Mouse (Mus musculus) forebrain, embryonic 16.5 days (tissue): ENCODE measurements around the gene Gm3250. TPM values are rescaled to one million over a fixed set of nuclear protein-coding genes. Genes with fewer than 3 reads are reported as not detected.

Source experiments
- polyA plus RNA-seq: library from polyadenylated mRNA; unstranded; fragments of >200 nt; fragmentation: Nextera tagmentation; extraction: Ambion mirVana; gene quantifications from 2 replicates; pipeline ENCODE4 v1.2.1, GENCODE M21; 2015

The Gm3250 gene
- polyA plus RNA-seq, 1 experiment from 2014 or later = not detected

Other genes with a start within 250 kb of the Gm3250 start
- 73.3 and 80.5 TPM in 2 replicates for gene Pttg1ip, start 200.8 kb downstream of the Gm3250 start, polyA plus RNA-seq
- 335 and 349 TPM in 2 replicates for gene Sumo3, start 176.4 kb downstream of the Gm3250 start, polyA plus RNA-seq
- 1.2 and 8.4 TPM in 2 replicates for gene Gm49325, start 176.3 kb downstream of the Gm3250 start, polyA plus RNA-seq
- 107 and 114 TPM in 2 replicates for gene Ube2g2, start 160.3 kb downstream of the Gm3250 start, polyA plus RNA-seq
- gene Tspear, start 96.0 kb downstream of the Gm3250 start, polyA plus RNA-seq = 0.30 and 0.39 TPM in 2 replicates
- not detected in 2 replicates for gene Gm19402, start 91.8 kb downstream of the Gm3250 start, polyA plus RNA-seq
- gene Gm9508, start 85.3 kb downstream of the Gm3250 start, polyA plus RNA-seq = not detected in 2 replicates
- not detected in 2 replicates for gene Gm10272, start 75.9 kb downstream of the Gm3250 start, polyA plus RNA-seq
- not detected in 2 replicates for gene Gm10024, start 71.1 kb downstream of the Gm3250 start, polyA plus RNA-seq
- not detected in 2 replicates for gene Gm10142, start 66.7 kb downstream of the Gm3250 start, polyA plus RNA-seq
- not detected in 2 replicates for gene Krtap12-1, start 61.9 kb downstream of the Gm3250 start, polyA plus RNA-seq
- gene Gm10100, start 56.1 kb downstream of the Gm3250 start, polyA plus RNA-seq = not detected in 2 replicates
- not detected in 2 replicates for gene Gm18596, start 39.9 kb downstream of the Gm3250 start, polyA plus RNA-seq
- not detected in 2 replicates for gene Gm9736, start 31.2 kb downstream of the Gm3250 start, polyA plus RNA-seq
- not detected in 2 replicates for gene Gm3233, start 22.9 kb downstream of the Gm3250 start, polyA plus RNA-seq
- gene Gm3238, start 11.2 kb downstream of the Gm3250 start, polyA plus RNA-seq = not detected in 2 replicates
- not detected in 2 replicates for gene Gm7138, start 5.6 kb downstream of the Gm3250 start, polyA plus RNA-seq
- not detected in 2 replicates for gene Gm7137, start 5.7 kb upstream of the Gm3250 start, polyA plus RNA-seq
- not detected in 2 replicates for gene Gm9639, start 12.5 kb upstream of the Gm3250 start, polyA plus RNA-seq
- gene Gm19668, start 16.6 kb upstream of the Gm3250 start, polyA plus RNA-seq = not detected in 2 replicates
- gene Gm9507, start 29.3 kb upstream of the Gm3250 start, polyA plus RNA-seq = not detected in 2 replicates
- not detected in 2 replicates for gene Gm2696, start 32.1 kb upstream of the Gm3250 start, polyA plus RNA-seq
- gene Krtap10-4, start 44.6 kb upstream of the Gm3250 start, polyA plus RNA-seq = not detected in 2 replicates
- gene Krtap10-10, start 53.4 kb upstream of the Gm3250 start, polyA plus RNA-seq = not detected in 2 replicates
- gene Gm36176, start 64.3 kb upstream of the Gm3250 start, polyA plus RNA-seq = not detected in 2 replicates
- not detected in 2 replicates for gene Gm10318, start 70.3 kb upstream of the Gm3250 start, polyA plus RNA-seq
- gene Gm3285, start 79.4 kb upstream of the Gm3250 start, polyA plus RNA-seq = not detected in 2 replicates
- gene Lrrc3, start 120.0 kb upstream of the Gm3250 start, polyA plus RNA-seq = 10.9 and 15.7 TPM in 2 replicates
- gene Trpm2, start 188.0 kb upstream of the Gm3250 start, polyA plus RNA-seq = 3.0 and 5.0 TPM in 2 replicates
- 33.7 and 36.0 TPM in 2 replicates for gene 1810043G02Rik, start 196.0 kb upstream of the Gm3250 start, polyA plus RNA-seq
- 109 and 117 TPM in 2 replicates for gene Pfkl, start 227.5 kb upstream of the Gm3250 start, polyA plus RNA-seq